Mouse (Mus musculus): ENCODE data around the gene Stap2.

Stap2 gene

DNA sequence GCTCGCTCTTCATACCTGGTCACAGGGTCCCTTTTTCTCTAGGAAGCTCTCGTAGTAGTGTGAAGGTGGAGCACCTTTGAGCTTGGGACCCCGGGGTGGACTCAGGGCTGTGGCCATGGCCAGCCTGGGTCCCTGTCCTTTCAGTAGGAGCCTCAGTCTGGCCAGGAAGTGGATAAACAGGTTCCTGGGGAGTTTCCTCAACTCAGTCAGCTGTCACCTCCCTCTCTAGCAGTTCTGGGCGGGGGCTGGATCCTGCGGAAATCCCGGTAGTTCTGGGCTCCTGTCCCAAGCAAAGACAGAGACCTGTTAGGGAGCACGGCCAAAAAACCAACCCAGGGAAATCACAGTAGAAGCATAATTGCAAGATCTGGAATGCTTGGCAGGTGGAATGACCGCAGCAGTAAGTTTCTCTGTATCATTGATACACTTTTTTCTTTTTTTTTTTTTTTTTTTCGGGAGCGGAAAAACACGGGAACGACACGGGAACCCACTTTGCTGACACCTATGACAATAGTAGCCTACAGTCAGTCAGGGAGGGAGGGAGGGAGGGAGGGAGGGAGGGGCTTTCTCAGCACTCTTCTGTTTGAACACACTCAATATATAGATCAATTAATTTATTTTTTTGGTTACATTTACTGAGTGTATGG lies at the start of gene Stap2, which contains the start of gene Mpnd:
Gene Stap2, minus strand, starts transcription at position 170 of the 647 bp plus-strand sequence.
Gene Mpnd, plus strand, starts transcription at position 297 of the 647 bp plus-strand sequence.
- peak; percentile 30 for DNase-seq (ENCODE audit: low read depth, low spot score)

DNA sequence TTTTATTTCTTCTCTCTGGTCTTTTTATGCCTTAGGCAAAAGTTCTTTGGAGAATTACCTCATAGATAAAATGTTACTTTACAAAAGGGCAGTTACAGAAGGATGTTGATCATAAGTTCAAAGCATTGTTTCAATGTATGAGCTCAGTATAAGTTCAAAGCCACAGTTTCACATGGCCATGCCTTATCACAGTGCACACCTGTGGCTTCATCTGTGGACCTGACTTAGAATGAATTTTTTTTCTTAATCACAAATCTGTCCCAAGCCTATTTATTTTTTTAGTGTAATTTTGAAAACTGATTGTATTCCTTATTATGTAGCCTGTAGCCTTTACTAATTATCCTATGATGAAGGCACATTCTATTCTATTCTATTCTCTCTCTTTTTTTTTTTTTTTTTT lies 49.6 kb upstream of the Stap2 start:
- no peak for DNase-seq (ENCODE audit: low read depth, low spot score)

DNA sequence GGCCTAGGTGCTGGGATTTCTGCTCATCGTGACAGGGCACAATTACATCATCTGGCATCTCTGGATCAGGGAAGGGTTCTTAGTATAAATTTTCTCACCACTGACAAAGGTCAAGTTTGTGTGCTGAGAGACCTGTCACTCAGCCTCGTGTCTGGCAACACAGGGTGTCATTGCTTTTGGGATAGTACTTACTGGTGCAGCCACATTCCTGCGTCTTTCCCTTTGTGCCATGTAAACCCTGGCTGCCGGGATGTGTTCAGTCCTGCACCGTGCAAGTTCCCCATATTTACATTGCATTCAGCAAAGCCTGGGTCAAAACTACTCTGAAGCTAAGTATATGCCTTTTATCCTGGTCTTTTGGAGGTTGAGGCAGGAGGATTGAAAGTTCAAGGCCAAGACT lies 46.0 kb upstream of the Stap2 start:
- DNase-seq (ENCODE audit: low read depth, low spot score) = no peak

DNA sequence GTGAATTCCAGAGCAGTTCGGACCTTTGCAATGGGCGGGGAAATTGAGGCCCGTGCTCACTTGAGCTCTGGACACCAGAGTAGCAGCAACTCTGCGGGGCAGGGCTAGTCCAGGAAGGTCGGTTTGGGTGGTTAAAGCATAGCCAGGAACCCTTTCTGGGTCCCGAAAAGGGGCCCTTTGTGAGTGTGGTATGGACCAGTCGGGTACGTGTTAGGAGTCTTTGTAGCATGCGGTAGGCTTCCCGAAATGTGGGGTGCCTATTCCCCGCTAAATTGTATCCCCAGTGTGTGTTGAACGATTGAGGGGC lies 35.4 kb upstream of the Stap2 start:
- DNase-seq (ENCODE audit: low read depth, low spot score) = no peak

DNA sequence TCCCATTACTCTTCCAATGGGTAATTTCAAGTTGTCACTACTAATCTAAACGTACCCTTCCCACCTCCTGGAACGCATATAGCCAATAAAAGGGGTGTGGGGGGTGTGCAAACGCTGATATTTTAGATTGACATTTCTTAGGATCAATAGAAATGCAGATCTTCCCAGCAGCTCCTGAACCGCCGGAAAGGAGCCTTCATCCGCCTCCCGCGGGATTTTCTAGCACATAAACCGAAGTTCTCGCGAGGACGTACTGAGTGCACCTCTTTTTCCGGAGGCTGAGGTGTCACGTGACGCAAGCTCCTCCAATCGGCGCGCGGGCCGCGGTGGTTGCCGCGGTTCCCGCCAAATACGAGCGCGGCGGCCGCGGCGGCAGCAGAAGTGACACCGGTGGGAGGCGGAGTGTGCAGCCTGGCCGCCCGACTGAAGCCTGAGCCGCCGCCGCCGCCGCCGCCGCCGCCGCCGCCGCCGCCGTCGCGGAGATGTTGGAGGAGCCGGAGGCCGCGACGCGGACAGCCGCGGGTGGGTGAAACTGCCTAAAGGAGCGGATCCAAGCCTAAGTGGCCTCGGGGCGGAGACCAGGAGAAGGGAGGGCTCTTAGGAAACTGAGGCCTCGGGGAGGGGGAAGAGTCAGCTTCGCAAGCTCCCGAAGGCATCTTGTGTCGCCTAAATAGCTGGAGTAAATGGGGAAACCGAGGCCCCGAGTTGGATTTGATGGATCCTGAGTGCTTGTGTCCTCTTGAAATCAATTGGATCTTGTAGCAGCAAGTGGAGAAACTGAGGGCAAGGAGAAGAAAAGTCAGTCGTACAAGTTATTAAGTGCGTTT lies 34.9 kb upstream of the Stap2 start, which contains the start of gene Chaf1a:
Gene Chaf1a, plus strand, starts transcription at position 410 of the 827 bp plus-strand sequence.
- DNase-seq (ENCODE audit: low read depth, low spot score) = peak; percentile 94

DNA sequence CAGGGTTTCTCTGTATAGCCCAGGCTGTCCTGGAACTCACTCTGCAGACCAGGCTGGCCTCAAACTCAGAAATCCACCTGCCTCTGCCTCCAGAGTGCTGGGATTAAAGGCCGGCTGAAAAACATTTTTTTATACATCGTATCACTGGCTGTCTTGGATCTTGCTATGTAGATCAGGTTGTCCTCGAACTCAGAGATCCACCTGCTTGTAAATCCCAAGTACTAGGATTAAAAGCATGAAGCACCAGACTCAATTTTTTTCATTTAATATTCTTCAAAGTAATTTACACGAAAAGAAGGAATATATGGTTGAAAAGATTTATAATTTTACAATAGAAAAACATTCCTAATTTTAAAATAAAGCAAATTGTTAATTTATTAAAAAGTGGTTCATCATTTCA lies 34.0 kb upstream of the Stap2 start:
- DNase-seq (ENCODE audit: low read depth, low spot score) = no peak

DNA sequence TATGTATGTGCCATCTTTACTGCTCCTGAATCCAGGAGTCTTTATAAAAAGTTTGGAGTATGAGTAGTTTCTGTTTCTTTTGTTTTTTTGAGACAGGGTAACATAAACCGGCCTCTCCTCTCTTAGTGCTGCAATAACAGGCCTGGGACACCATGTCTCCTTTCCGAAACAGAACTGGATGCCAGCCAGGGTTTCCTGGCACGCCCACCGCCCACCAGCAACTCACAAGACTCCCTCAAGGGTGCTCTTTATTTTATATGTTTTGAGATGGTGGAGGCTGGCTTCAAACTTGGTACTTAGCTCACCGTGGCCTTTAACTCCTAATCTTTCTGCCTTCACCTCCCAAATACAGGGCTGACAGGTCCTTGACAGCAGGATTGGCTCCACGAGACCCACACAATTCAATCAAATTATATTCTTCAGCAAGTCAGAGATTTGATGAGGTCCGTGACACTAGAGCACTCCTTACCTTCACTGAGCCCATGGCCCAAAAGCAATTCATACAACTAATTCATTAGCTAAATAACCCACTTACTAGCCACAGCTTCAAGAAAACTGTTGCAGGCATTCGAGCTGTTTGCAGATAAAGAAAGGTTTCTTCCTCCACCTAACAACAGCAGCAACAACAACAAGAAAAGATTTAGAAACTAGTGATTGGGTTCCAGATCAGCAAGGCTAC lies 33.3 kb upstream of the Stap2 start:
- DNase-seq (ENCODE audit: low read depth, low spot score) = no peak

DNA sequence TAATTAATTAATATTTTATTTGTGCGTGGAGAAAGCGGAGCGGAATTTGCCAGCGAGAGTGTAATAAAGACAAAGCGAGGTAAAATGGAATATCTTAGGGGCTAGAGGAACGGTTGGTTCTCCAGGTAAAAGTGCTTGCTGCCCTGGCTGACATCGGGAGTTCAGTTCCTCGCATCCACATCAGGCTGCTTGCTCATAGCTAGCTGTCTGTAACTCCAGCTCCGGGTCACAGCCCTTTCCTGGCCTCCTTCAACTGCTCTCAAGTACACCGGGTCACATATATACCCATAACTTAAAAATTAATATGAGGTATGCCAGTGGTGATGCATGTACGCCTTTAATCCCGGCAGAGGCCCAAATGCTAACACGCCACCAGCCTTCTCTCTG lies 31.5 kb upstream of the Stap2 start:
- DNase-seq (ENCODE audit: low read depth, low spot score) = no peak

DNA sequence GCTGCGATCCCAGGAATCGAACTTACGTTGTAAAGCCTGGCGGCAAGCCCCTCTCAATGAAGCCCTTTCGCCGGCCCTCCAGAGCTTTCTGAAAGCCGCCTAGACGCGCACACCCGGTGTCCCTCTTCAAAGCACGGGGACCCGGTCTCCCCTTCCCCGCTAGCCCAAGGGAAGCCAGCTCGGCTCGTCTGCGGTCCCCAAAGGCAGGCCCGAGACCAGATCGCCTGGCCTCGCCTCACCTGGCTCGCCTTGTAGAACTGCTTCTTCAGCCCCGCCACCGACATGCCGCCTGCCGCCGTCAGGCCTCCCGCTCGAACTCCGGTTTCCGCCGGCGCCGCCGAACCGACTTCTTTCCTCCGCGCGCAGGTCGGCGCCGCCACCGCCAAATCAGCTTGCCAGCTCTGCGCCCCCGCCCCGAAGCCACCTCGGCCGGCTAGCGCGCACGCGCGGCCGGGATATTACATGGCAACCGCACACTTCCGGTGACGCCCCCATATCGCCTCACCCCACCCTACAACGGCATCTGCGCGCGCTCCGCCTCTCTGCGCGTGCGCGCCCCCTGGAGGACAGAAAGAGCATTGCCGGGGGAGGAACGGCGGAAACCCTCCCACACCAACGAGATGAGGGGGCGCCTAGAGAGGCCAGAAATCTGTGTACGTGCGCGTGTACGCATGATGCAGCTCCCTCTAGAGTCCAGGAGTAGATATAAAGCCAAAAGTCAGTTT lies 31.0 kb upstream of the Stap2 start, which contains the start of gene Sh3gl1:
Gene Sh3gl1, minus strand, starts transcription at position 460 of the 725 bp plus-strand sequence.
- DNase-seq (ENCODE audit: low read depth, low spot score) = peak; percentile 99

DNA sequence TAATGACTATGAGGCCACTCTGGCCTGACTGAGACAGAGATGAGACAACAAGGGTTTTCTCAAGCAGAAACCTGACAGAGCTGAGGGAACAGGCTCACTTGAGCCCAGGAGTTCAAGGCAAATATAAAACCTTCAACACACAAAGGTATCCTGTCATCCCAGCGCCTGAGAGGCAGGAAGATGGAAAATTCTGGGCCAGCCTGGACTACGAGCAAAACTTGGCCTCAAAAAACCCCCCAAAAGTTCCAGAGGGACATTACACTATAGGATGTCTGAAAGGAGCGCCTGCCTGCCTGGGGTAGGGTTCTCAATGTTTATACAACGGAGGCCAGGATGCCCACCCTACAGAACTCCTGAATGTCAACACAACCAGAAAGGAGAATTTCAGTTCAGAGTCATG lies 29.8 kb upstream of the Stap2 start:
- no peak for DNase-seq (ENCODE audit: low read depth, low spot score)

DNA sequence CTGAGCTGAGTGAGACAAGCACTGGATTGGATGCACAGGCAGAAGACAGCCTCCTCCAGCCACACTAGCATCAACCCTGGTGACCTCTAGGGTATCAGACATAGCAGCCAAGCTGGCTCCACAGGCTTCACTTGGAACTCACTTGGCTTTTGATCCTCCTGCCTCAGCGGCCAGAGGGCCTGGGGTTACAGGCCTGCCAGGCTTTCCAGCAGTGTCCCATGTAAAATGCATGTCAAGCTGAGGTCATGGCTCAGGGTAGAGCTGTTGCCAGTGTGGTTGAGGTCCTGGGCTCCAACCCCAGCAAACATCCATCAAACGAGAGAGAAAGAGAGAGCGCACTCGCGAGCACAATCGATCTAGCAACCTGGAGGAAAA lies 29.3 kb upstream of the Stap2 start:
- no peak for DNase-seq (ENCODE audit: low read depth, low spot score)

DNA sequence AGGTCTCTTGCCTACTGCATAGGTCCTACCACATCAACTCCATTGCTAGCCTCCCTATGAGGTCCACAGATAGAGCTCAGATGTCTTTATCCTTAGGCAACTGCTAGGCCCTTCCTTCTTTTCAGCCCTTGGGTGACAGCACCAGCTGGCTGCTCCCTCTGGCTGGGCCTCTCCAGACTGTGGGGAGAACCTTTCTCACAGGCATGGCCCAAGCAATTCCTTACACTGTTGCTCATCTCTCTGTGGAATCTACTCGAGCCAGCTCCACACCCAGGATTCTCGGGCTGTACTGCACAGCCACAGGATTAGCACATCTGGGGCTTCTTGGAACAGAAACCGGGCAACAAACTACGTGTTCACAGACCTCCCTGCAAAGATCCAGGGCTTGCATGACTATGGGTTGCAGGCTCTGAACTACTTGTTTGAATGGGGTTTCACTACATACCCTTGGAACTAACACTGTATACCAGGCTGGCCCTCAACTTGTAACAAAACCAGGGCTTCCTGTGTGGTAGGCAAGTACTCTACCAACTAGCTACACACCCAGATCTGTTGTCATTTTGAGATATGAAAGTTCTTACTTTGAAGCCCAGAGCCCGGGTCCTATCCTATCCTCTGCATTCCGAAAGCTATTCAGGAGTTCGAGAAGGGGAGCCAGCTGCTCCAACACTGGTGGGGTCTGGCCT lies 28.8 kb upstream of the Stap2 start:
- no peak for DNase-seq (ENCODE audit: low read depth, low spot score)

DNA sequence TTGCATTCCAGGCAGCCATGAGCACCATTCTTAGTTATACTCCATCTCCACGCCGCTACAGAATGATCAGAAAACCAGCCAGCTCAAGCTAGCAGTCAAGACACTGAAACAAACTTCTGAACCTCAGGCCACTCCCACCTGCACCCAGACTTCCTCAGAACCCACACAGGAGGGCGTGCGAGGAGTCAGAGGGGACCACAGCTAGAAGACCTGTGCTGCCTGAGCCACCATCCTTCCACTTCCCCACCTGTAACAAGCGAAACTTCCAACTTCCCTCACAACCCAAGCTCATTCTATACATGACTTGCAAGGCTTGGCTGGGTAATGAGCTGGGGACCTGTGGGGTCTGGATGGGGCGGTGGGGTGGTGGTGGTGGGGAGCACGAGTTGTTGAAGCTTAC lies 27.4 kb upstream of the Stap2 start:
- no peak for DNase-seq (ENCODE audit: low read depth, low spot score)

DNA sequence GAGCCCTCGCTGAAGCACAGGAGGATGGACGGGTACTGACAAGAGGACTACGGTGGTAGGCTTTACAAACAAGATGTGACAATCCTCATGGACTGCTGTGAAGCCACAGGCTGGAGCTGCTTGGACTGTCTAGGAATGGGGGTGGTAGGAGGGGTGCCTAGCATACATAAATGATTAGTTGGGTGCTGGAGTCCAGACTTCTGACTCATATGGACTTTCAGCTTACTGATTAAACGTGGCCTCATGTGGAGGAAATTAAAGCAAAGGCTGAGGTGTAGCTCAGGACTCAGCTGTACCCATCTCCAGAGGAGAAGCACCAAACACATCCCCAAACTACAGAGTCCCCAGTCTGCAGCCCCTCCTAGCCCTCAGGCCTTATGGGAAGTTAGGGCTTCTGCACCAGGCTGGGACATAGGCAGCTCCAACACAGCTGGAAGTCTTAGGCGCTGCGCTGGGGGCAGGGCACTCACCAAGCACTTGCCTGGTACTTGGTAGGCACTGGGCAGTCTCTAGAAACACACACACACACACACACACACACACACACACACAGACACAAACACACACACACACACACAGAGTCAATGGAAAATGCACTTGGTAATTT lies 26.8 kb upstream of the Stap2 start:
- no peak for DNase-seq (ENCODE audit: low read depth, low spot score)

DNA sequence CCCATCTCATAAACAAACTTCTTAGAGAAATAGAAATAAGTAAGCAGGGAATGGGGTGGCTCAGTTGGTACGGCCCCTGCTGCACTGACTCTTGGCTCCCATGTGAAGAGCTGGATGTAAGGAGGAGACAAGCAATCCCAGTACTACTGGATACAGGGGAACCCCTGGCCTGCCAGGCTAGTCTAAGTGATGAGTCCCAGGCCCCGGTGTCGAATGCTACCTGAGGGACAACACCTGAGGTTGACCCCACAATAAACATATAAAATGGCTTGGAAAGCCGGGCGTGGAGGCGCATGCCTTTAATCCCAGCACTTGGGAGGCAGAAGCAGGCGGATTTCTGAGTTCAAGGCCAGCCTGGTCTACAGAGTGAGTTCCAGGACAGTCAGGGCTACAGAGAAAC lies 26.0 kb upstream of the Stap2 start:
- DNase-seq (ENCODE audit: low read depth, low spot score) = no peak

DNA sequence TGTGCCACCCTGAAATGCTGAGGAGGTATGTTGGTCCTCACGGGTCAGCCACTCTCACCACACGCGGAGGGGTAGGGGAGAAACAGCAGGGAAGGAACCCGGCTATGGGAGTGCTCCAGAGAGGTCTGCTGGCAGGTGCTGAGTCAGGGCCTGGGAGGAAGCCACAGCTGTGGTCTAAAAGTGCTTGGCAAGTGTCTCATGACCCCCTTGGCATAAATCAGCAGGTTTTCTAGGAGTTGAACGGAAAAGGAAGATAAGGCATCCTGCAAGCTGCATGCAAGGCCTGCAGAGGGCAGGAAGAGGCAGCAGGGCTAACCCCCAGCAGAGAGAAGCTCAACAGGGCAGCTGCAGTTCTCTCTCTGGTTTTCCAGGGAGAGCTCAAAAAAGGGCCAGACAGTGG lies 25.5 kb upstream of the Stap2 start:
- no peak for DNase-seq (ENCODE audit: low read depth, low spot score)

DNA sequence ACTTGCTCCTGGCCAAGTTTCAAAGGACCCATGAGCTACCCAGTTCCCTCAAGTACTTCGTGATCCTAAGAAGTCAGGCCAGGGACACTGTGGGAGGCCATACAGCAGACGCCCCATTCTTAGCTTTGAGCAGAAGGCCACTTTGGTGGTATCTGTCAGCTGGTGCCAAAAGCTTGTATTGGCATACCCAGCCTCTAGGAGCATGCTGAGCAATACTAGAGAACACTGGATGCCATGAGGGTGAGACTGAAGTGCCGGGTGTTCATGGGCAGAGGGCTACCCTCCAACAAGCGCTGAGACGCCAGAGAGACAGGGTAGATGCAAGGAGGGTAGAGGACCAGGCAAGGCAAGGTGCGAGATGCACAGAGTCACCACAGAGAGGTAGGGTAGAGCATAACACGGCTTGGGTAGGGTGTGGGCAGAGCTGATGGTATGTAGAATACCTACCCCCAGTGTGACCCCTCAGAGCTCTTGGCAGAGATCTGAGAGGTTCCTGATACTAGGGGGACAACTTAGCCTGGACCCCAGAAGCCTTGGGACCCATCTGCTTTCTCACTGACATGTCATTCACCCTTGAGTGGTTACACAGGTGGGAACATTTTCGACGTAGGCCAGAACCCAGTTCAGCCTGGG lies 25.0 kb upstream of the Stap2 start:
- no peak for DNase-seq (ENCODE audit: low read depth, low spot score)

DNA sequence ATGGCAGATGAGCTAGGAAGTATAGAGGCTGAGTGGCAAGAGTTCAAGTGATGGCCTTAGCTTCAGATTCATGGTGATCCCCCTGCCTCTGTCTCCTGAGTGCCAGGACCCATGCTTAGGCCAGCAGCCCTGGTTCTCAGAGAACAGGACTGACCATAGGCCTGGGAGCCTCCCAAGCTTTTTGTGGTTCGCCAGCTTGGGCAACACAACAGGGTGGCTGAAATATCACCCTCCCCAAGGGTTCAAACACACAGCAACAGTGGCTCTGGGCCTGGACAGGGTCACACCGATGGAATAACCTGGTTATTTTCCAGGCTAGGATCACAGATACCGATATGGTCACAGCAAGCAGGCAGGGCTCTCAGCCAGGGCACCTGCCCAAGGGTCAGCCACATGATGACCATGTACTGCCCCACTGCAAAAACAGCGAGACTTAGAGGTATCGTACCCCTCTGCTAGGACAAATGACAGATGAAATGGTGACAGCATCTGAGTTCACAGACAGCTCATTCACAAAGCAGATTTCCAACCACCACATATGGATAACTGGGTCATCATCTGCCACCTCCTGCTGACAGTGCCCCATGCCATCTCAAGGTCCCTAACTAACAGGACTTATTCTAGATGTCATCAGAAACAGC lies 22.5 kb upstream of the Stap2 start:
- no peak for DNase-seq (ENCODE audit: low read depth, low spot score)

DNA sequence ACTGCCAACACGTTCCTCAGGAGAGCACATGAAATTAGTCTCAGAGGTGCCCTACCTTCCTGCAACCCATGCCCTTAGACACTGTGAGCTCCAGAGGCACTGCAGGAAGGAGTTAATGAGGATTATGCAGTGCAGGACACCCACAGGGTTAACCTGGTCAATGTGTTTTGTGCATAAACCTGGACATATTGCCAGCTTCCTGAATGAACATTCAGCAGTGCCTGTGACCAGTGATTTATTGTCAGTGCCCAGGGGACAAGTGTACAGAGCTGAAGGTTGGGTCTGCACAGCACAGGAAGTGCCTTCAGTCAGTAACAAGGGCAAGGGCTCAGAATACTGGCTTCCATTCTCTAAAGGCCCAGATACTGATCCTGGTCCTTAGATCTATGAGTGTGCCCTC lies 21.5 kb upstream of the Stap2 start:
- DNase-seq (ENCODE audit: low read depth, low spot score) = no peak

DNA sequence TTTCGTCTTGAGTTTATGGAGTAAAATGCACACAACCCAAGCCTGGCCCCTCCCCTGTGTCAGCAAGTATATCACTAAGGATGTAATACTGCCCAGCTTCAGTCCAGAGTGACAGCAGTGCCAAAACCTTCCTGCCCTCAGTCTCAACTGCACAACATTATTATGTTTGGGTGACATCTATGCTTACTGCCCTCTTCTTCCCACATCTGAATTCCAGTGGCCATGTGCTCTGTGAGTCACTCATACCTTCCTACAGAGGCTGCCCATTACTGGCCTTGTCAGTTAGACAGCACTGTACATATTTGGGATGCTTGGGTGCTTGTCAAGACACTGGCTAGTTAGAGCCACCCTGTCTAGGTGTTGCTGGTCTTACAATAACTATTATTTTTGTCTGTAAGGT lies 20.9 kb upstream of the Stap2 start:
- no peak for DNase-seq (ENCODE audit: low read depth, low spot score)

All from retina, postnatal 7 days (tissue).